Mouse (Mus musculus) limb, embryonic 11.5 days (tissue): Measurements from ENCODE around the gene Sstr5. TPM values are rescaled to one million over a fixed set of nuclear protein-coding genes. Genes with fewer than 3 reads are reported as not detected.

Experiments
- ATAC-seq: fragments of 200-750 bp; cut with Nextera tagmentation; 2 replicates; pipeline ENCODE4 v1.8.0; 2017; ENCODE audit warnings: low read depth; ENCODE audit not compliant: insufficient number of reproducible peaks, low FRiP score, low TSS enrichment
- DNase-seq: peaks from one replicate; pipeline ENCODE4 v3.0.0-alpha.2; 2015; ENCODE audit warnings: low spot score
- H3K27ac ChIP-seq: fragments of 300-500 bp; sonication (generic); replicated peaks from 2 replicates; pipeline ENCODE4 v1.5.1; 2014; ENCODE audit warnings: low read depth, mild to moderate bottlenecking, low read length
- H3K27me3 ChIP-seq: fragments of 300-500 bp; sonication (generic); 2 replicates; pipeline ENCODE4 v1.6.1; 2014; ENCODE audit warnings: mild to moderate bottlenecking, low read length, mixed read lengths; ENCODE audit not compliant: control insufficient read depth, insufficient read depth
- H3K36me3 ChIP-seq: fragments of 300-500 bp; sonication (generic); 2 replicates; pipeline ENCODE4 v1.6.1; 2014; ENCODE audit warnings: mild to moderate bottlenecking, low read length, moderate library complexity, mixed read lengths; ENCODE audit not compliant: control insufficient read depth, insufficient read depth
- H3K4me1 ChIP-seq: fragments of 300-500 bp; sonication (generic); 2 replicates; pipeline ENCODE4 v1.6.1; 2014; ENCODE audit warnings: low read length, mixed read lengths; ENCODE audit not compliant: control insufficient read depth, insufficient read depth
- H3K4me2 ChIP-seq: fragments of 300-500 bp; sonication (generic); 2 replicates; pipeline ENCODE4 v1.6.1; 2014; ENCODE audit warnings: low read depth, mild to moderate bottlenecking, moderate library complexity; ENCODE audit not compliant: severe bottlenecking
- H3K4me3 ChIP-seq: fragments of 300-500 bp; sonication (generic); 2 replicates; pipeline ENCODE4 v1.5.1; 2014; ENCODE audit warnings: low read depth, low read length
- H3K9ac ChIP-seq: fragments of 300-500 bp; sonication (generic); 2 replicates; pipeline ENCODE4 v1.6.1; 2014; ENCODE audit warnings: mild to moderate bottlenecking, low read length
- H3K9me3 ChIP-seq: fragments of 300-500 bp; sonication (generic); 2 replicates; pipeline ENCODE4 v1.6.1; 2016; ENCODE audit warnings: low read length; ENCODE audit not compliant: control insufficient read depth
- WGBS: fragments of 180-500 bp; shearing (Covaris S2); extraction: QIAGEN DNeasy Blood & Tissue Kit; methylation state at CpG from one replicate; pipeline ENCODE4 v1.1.7; 2014; 5-methylcytosine and 5-hydroxymethylcytosine counted together
- polyA plus RNA-seq: library from polyadenylated mRNA; unstranded; fragments of >200 nt; fragmentation: Nextera tagmentation; extraction: Ambion mirVana; gene quantifications from 2 replicates; pipeline ENCODE4 v1.2.1, GENCODE M21; 2014

Gene Sstr5
- polyA plus RNA-seq, 1 experiment from 2014 or later, result 0.17 TPM

DNA sequence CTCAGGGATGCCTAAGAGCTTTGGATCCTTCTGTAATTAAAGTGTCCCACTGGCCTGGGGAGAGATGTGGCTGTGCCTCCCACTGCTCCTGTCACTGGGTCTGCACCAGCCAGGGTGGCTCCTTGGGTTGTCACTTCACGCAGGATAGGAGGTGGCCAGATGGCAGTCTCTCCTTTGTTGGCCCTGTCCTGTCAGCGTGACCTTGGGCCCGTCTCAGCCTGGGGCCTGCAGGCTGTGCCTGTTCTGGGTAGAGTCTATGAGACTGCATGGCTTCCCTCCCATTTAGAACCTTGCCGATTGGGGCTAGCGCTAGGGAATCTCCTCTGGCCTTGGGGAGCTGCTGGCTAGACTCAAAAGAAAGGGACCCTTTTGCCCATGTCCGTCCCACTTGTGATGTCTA lies 28.8 kb downstream of the Sstr5 start:
- Histone ChIP-seq H3K27ac (no peak overlapping the region), H3K36me3 (no peaks in the 10 kb centered on the region), H3K4me1 (no peaks in the 10 kb centered on the region), H3K9me3 (no peaks in the 10 kb centered on the region), H3K9ac (no peak overlapping the region), H3K27me3 (peaks cover 11% of the 10 kb centered on the region), H3K4me3 (no peak overlapping the region), H3K4me2 (no peak overlapping the region)
- ATAC-seq, result no peak
- no peak for DNase-seq
- 57% methylated on average over 6 of the region's 6 CpGs for WGBS

DNA sequence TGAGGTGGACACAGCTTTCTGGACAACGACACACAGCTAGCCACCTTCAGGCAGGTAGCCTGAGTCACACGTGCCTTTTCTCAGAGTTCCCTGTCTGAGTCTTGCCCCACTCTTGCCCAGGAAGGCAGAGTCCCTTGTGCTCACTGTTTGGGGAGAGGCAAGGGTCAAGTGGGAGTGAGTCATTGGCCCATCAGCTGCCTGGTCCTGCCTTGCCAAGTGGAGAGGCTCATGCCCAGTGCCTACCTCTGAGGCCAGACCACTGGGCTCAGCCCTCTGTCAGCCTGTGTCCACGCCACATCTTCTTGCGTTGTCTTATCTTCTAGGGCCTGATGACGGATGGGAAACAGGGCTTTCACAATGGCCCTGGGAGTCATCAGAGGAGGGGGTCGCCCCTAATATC lies 29.3 kb downstream of the Sstr5 start:
- Histone ChIP-seq H3K4me2 (no peak overlapping the region), H3K27ac (no peak overlapping the region), H3K9ac (no peak overlapping the region), H3K4me1 (peaks cover 4% of the 10 kb centered on the region), H3K36me3 (no peaks in the 10 kb centered on the region), H3K27me3 (peaks cover 9% of the 10 kb centered on the region), H3K9me3 (no peaks in the 10 kb centered on the region), H3K4me3 (no peak overlapping the region)
- ATAC-seq, result no peak
- WGBS, result 72% methylated on average over 6 of the region's 6 CpGs
- DNase-seq, result no peak

DNA sequence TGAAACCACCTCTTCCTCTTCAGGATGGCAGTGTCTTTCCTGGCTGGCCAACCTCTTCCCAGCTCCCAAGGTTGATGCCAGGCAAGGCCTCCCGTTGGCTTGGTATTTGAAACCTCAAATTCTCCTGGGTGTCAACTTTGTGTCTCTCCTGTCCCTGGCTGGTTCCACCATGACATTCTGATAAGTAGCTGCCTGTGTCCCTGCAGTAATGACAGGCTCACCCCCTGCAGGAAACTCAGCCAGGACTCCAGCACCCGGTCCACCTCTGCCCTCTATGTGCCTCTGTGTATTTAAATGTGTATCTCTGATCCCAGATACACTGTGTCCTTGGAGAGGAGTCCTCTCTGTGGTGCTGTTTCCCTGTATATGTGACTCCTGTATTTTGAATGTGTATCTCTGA lies 30.8 kb downstream of the Sstr5 start:
- Histone ChIP-seq H3K4me3 (no peak overlapping the region), H3K27ac (no peak overlapping the region), H3K9me3 (no peaks in the 10 kb centered on the region), H3K4me2 (no peak overlapping the region), H3K27me3 (0 out of 2 replicates have a peak, but pooled peaks cover 3% of the 10 kb centered on the region), H3K36me3 (no peaks in the 10 kb centered on the region), H3K9ac (no peak overlapping the region), H3K4me1 (peaks cover 6% of the 10 kb centered on the region)
- no peak for ATAC-seq
- no peak for DNase-seq
- 87% methylated on average over 2 of the region's 2 CpGs for WGBS

DNA sequence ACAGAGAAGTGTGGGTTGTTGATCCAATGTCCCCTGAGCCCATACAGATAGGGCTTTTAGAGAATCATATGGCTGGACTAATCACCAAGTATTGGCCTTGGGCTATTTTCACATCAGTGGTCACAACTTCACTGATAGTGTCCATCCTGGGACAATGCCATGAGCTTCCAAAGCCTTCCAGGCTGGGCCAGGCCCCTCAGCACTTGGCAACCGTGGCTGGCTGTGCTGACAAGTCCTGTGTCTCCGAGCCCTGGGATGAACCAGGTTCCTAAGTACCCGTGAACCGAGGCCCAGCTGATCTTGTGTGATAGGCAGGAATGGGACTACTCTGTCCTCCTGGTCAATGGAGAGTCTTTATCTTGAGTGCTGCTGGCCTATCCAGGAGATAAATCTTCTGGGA lies 33.0 kb downstream of the Sstr5 start:
- Histone ChIP-seq H3K4me1 (peaks cover 6% of the 10 kb centered on the region), H3K4me3 (no peak overlapping the region), H3K9me3 (no peaks in the 10 kb centered on the region), H3K9ac (no peak overlapping the region), H3K36me3 (no peaks in the 10 kb centered on the region), H3K27ac (no peak overlapping the region), H3K27me3 (no peaks in the 10 kb centered on the region), H3K4me2 (no peak overlapping the region)
- no peak for DNase-seq
- ATAC-seq, result no peak
- 78% methylated on average over 4 of the region's 4 CpGs for WGBS

DNA sequence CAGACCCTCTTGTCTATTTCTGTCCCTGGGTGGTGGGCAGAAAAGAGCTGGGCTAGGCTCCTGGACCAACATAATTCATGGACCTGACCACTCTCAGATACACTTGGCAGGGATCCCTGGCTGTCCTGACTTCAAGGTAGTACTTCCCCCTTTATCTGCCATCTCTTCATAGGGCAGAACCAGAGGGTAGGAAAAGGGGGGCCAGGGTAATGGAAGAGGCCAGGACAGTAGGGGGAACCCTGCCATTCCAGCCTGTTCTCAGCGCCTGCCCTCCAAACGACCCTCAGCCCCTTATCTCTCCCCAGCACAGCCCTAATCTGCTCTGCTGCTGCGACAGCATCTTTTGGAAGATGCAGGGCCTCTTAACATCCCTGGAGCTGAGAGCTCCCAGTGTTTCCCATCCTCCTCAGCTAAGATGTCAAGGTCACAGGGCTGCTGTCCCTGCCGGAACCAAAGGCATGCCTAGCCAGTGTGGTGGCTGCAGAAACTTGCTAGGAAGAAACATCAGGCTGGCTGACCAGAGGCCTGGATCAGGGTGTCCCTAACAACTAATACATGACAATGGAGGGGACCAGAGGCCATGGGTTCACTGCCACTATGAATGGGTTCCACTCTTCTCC lies 33.7 kb downstream of the Sstr5 start:
- Histone ChIP-seq H3K27ac (no peak overlapping the region), H3K4me1 (peaks cover 6% of the 10 kb centered on the region), H3K36me3 (no peaks in the 10 kb centered on the region), H3K4me3 (no peak overlapping the region), H3K27me3 (no peaks in the 10 kb centered on the region), H3K9me3 (no peaks in the 10 kb centered on the region), H3K9ac (no peak overlapping the region), H3K4me2 (no peak overlapping the region)
- ATAC-seq (no peak), DNase-seq (no peak)
- WGBS, result 41% methylated on average over 4 of the region's 4 CpGs

DNA sequence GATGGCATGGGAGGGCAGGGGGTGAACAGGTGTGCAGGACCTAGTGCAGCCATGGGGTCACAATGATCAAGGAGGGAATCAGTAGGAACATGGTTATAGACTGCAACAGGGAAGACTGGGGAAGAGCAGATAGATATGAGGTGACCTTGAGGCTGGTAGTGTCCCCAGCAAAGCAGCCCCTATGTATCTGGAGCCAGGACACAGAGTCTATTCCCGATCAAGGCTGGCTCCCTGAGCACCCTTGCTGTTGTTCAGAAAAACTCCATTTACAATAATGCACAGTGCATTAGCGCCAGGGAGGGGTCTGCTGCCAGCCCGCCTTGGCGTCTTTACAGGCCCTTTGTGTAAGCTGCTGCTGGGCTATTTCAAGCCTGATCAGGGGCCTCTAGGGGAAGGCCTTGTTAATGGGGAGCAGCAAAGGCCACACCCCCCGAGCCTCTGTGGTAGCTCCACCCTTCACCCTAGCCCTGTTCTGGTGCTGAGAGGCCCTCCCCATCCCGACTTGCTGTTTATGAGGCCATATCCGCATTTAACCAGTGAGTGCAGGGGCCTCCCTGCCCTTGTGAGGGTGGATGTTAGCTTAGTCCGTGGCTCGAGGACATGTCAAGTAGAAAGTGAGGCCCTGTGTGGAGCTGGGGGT lies 34.7 kb downstream of the Sstr5 start:
- Histone ChIP-seq H3K4me2 (no peak overlapping the region), H3K4me3 (no peak overlapping the region), H3K9me3 (no peaks in the 10 kb centered on the region), H3K36me3 (no peaks in the 10 kb centered on the region), H3K9ac (no peak overlapping the region), H3K4me1 (peaks cover 6% of the 10 kb centered on the region), H3K27ac (peak overlapping the region; percentile 24; the same call in 1 of the 2 replicates), H3K27me3 (no peaks in the 10 kb centered on the region)
- ATAC-seq (peak; percentile 89), DNase-seq (peak; percentile 76)
- 14% methylated on average over 9 of the region's 9 CpGs for WGBS

DNA sequence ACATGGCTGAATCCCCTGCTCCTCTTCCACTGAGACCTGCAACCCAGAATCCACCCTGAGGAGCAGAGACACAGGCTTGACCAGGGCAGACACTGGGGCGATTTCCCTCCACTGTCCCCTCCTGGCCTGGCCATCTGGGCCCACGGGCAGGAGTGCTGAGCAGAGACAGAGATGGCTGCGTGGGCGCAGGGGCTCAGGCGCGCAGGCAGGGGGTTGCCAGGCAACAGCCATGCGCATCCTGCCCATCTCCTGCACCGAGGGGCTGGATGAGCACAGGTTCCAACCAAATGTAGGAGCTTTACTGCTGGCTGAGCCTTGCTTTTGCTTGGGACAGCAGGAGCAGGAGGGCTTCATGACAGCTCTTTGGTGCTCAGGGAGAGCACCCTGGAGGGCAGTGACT lies 40.5 kb downstream of the Sstr5 start:
- no peak overlapping the region for H3K4me3 ChIP-seq
- H3K9ac ChIP-seq, result no peak overlapping the region

DNA sequence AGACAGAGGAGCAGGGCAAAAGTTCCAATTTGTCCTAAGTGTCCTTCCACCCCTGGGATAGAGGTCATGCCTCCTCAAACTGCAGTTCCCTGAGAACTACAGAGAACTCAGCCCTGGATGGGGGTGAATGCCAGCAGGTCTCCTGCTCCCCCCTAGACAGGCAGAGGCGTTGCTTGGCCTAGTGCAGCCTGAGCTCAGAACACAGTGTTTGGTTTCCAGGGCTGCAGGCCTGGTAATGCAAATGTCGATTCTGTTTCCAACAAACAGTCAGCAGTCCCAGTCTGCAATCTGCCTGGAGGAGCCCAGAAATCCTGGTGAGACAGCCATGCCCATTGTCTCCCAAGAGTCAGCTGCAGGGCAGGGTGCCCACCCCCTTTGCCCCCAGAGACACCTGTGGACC lies 42.8 kb downstream of the Sstr5 start, which contains the start of gene Tekt4:
Gene Tekt4 (plus strand): TSS at position 344 of the 400 bp plus-strand sequence.
- H3K36me3 ChIP-seq, result no peaks in the 10 kb centered on the region
- no peak within 1 kb of the TSS for H3K4me3 ChIP-seq
- H3K27ac ChIP-seq, result no peak within 1 kb of the TSS
- no peak within 1 kb of the TSS for H3K4me2 ChIP-seq
- ATAC-seq, result no peak
- no peaks in the 10 kb centered on the region for H3K9me3 ChIP-seq
- H3K9ac ChIP-seq, result no peak within 1 kb of the TSS; the same call in 1 of the 2 replicates
- no peaks in the 10 kb centered on the region for H3K4me1 ChIP-seq
- no peaks in the 10 kb centered on the region for H3K27me3 ChIP-seq
- 46% methylated on average over 2 of the region's 2 CpGs for WGBS
- no peak for DNase-seq

More for the DNA sequence above, 40.5 kb downstream of the Sstr5 start:
- no peak overlapping the region for H3K4me2 ChIP-seq
- H3K27me3 ChIP-seq, result no peaks in the 10 kb centered on the region
- H3K36me3 ChIP-seq, result no peaks in the 10 kb centered on the region
- no peak overlapping the region for H3K27ac ChIP-seq
- no peaks in the 10 kb centered on the region for H3K9me3 ChIP-seq
- H3K4me1 ChIP-seq, result no peaks in the 10 kb centered on the region
- DNase-seq, result no peak
- WGBS, result 55% methylated on average over 8 of the region's 8 CpGs
- ATAC-seq, result no peak
